Comparison of ENCODE assay signal across 8 mouse cellular contexts in genomic region chr11:4710188-4710587, GRCm38 (mm10). TPM values are rescaled to one million over a fixed set of nuclear protein-coding genes. Genes with fewer than 3 reads are reported as not detected.
"Had no signal": no experiment of that assay in that cellular context is flagged by ENCODE, and none has a peak within 500 bp of the region (broad histone marks: within the 10 kb centered on the region; RNA-seq: fewer than 3 reads in every experiment).

No protein-coding gene starts in this region.

RNA-seq across cellular contexts. Expression of gene Cabp7, which starts 36.4 kb away (rescaled TPM):
- total RNA-seq: heart, adult 2 months; heart, postnatal 14 days; heart, postnatal 36 days; hematopoietic stem cell, adult 5-6 weeks; liver, adult 2 months had no signal
- polyA plus RNA-seq: heart, adult 2 months; heart, embryonic 13.5 days; kidney, adult 2 months; large intestine, adult 2 months; liver, adult 2 months had no signal
